Mouse (Mus musculus) hindbrain, postnatal 0 days (tissue): ENCODE measurements around the gene Rab3c. TPM values are rescaled to one million over a fixed set of nuclear protein-coding genes. Genes with fewer than 3 reads are reported as not detected.

ENCODE experiments used
- ATAC-seq: fragments of 200-750 bp; cut with Nextera tagmentation; 2 replicates; pipeline ENCODE4 v1.8.0; 2017; ENCODE audit warnings: mild to moderate bottlenecking, moderate TSS enrichment, moderate library complexity
- DNase-seq: peaks from one replicate; pipeline ENCODE4 v3.0.0-alpha.2; 2015; ENCODE audit warnings: low spot score
- H3K27ac ChIP-seq: fragments of 300-500 bp; sonication (generic); 2 replicates; pipeline ENCODE4 v1.5.1; 2014; ENCODE audit warnings: mild to moderate bottlenecking
- H3K27me3 ChIP-seq: fragments of 300-500 bp; sonication (generic); 2 replicates; pipeline ENCODE4 v1.6.1; 2014; ENCODE audit warnings: low read length, mixed read lengths; ENCODE audit not compliant: insufficient read depth
- H3K36me3 ChIP-seq: fragments of 300-500 bp; sonication (generic); 2 replicates; pipeline ENCODE4 v1.6.1; 2014; ENCODE audit warnings: low read length, mixed read lengths; ENCODE audit not compliant: insufficient read depth
- H3K4me1 ChIP-seq: fragments of 300-500 bp; sonication (generic); 2 replicates; pipeline ENCODE4 v1.6.1; 2014; ENCODE audit warnings: antibody characterized with exemption, low read length, mixed read lengths; ENCODE audit not compliant: insufficient read depth
- H3K4me2 ChIP-seq: fragments of 300-500 bp; sonication (generic); 2 replicates; pipeline ENCODE4 v1.6.1; 2014; ENCODE audit warnings: low read depth, mild to moderate bottlenecking, low read length, moderate library complexity, mixed read lengths
- H3K4me3 ChIP-seq: fragments of 300-500 bp; sonication (generic); 2 replicates; pipeline ENCODE4 v1.5.1; 2014; ENCODE audit warnings: low read length
- H3K9ac ChIP-seq: fragments of 300-500 bp; sonication (generic); replicated peaks from 2 replicates; pipeline ENCODE4 v1.6.1; 2014; ENCODE audit warnings: mild to moderate bottlenecking, low read length, moderate library complexity, mixed read lengths
- H3K9me3 ChIP-seq: fragments of 300-500 bp; sonication (generic); 2 replicates; pipeline ENCODE4 v1.6.1; 2016; ENCODE audit warnings: low read length, mixed read lengths
- CTCF ChIP-seq: IDR thresholded peaks from 2 replicates; pipeline ENCODE4 v1.5.1; 2016; ENCODE audit warnings: antibody characterized with exemption, control low read depth, low read depth
- WGBS: fragments of 180-500 bp; shearing (Covaris S2); extraction: QIAGEN DNeasy Blood & Tissue Kit; methylation state at CpG from one replicate; pipeline ENCODE4 v1.1.7; 2014; 5-methylcytosine and 5-hydroxymethylcytosine counted together
- polyA plus RNA-seq: library from polyadenylated mRNA; unstranded; fragments of >200 nt; fragmentation: Nextera tagmentation; extraction: Ambion mirVana; gene quantifications from 2 replicates; pipeline ENCODE4 v1.2.1, GENCODE M21; 2015
- total RNA-seq: library from RNA; depleted of rRNA; stranded (reverse); fragments of >200 nt; gene quantifications from 2 replicates; pipeline ENCODE4 v1.2.3, GENCODE M21; 2014

Rab3c gene
- total and polyA plus RNA-seq, 2 experiments from 2014 or later, result 125 to 130 TPM

GRCm38 (mm10) chr13:110081174-110081573 is 199.6 kb downstream of the Rab3c start:
- no peak for ATAC-seq
- Histone ChIP-seq H3K27ac (no peak overlapping the region), H3K36me3 (no peaks in the 10 kb centered on the region), H3K9me3 (no peaks in the 10 kb centered on the region), H3K4me3 (no peak overlapping the region), H3K9ac (no peak overlapping the region), H3K27me3 (no peaks in the 10 kb centered on the region), H3K4me2 (no peak overlapping the region), H3K4me1 (no peaks in the 10 kb centered on the region)
- TF ChIP-seq CTCF, result no peak
- DNase-seq, result peak; percentile 35

- Histone ChIP-seq H3K4me3 (no peak overlapping the region), H3K9me3 (no peaks in the 10 kb centered on the region), H3K36me3 (no peaks in the 10 kb centered on the region), H3K27ac (no peak overlapping the region), H3K27me3 (no peaks in the 10 kb centered on the region), H3K9ac (no peak overlapping the region), H3K4me2 (no peak overlapping the region), H3K4me1 (0 out of 2 replicates have a peak, but pooled peaks cover 4% of the 10 kb centered on the region)
- no peak for TF ChIP-seq CTCF
- WGBS, result 71% methylated on average over 9 of the region's 9 CpGs
- ATAC-seq, result no peak
- peak; percentile 15 for DNase-seq
Observed at GRCm38 (mm10) chr13:110075587-110075986, 205.2 kb downstream of the Rab3c start.

DNA sequence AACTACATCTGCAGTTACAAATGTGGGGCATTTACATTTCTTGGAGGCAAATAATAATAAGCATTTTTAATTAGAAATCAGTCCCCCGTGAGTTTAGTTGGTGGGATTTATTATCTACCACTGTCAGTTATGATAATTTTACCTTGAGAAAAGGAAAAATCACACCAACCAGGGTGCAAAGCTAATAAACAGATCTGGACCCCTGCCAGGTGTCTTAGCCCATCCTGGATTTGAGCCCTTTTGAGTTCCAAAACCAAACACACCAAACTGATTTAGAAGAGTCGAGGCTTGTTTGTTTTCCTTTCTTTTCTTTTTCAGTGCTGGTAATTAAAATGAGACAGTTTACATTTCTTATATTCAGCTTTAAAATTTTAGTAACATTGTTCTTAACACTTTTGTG is 206.6 kb downstream of the Rab3c start:
- Histone ChIP-seq H3K4me2 (no peak overlapping the region), H3K9ac (no peak overlapping the region), H3K36me3 (no peaks in the 10 kb centered on the region), H3K9me3 (no peaks in the 10 kb centered on the region), H3K27ac (no peak overlapping the region), H3K4me1 (0 out of 2 replicates have a peak, but pooled peaks cover 4% of the 10 kb centered on the region), H3K27me3 (no peaks in the 10 kb centered on the region), H3K4me3 (no peak overlapping the region)
- ATAC-seq (no peak), DNase-seq (peak; percentile 29)
- TF ChIP-seq CTCF, result no peak
- 50% methylated on average over 2 of the region's 2 CpGs for WGBS

DNA sequence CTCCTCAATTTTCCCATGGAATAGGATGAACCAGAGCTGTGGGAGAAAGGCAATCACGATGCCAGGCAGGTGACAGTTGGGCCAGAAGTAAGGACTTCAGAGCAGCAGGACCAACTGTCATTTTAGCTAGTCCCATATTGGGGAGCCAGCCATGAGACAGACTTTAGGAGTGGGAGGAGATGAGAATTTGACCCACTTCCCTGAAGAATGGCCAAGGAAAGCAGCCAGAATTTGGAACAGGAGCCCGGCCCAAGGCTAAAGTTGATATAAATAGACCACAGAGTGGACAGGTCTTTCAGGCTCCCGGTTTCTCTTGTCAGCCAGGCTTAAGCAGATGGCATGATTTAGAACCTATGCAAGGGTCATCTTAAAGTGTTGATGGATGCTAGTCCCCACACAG is 213.6 kb downstream of the Rab3c start:
- ATAC-seq (no peak), DNase-seq (no peak)
- WGBS, result 75% methylated on average over 3 of the region's 3 CpGs
- 0 out of 2 replicates have a peak, but pooled peaks cover 3% of the 10 kb centered on the region for H3K4me1 ChIP-seq
- no peak overlapping the region for H3K27ac ChIP-seq
- H3K36me3 ChIP-seq, result no peaks in the 10 kb centered on the region
- no peak for TF ChIP-seq CTCF
- no peaks in the 10 kb centered on the region for H3K9me3 ChIP-seq
- no peak overlapping the region for H3K4me3 ChIP-seq
- no peak overlapping the region for H3K4me2 ChIP-seq
- H3K9ac ChIP-seq, result no peak overlapping the region
- no peaks in the 10 kb centered on the region for H3K27me3 ChIP-seq

- Histone ChIP-seq H3K27me3 (no peaks in the 10 kb centered on the region), H3K9ac (no peak overlapping the region), H3K27ac (no peak overlapping the region), H3K9me3 (no peaks in the 10 kb centered on the region), H3K4me1 (0 out of 2 replicates have a peak, but pooled peaks cover 3% of the 10 kb centered on the region), H3K4me2 (no peak overlapping the region), H3K4me3 (no peak overlapping the region), H3K36me3 (no peaks in the 10 kb centered on the region)
- no peak for TF ChIP-seq CTCF
- DNase-seq (no peak), ATAC-seq (no peak)
- 88% methylated on average over 2 of the region's 2 CpGs for WGBS
Observed at GRCm38 (mm10) chr13:110066674-110067073, 214.1 kb downstream of the Rab3c start.

- WGBS, result 2% methylated on average over 9 of the region's 9 CpGs
- TF ChIP-seq CTCF, result peak; percentile 96
- H3K4me2 ChIP-seq, result peak overlapping the region; percentile 33
- peak overlapping the region; percentile 74 for H3K27ac ChIP-seq
- no peaks in the 10 kb centered on the region for H3K9me3 ChIP-seq
- H3K4me1 ChIP-seq, result 0 out of 2 replicates have a peak, but pooled peaks cover 3% of the 10 kb centered on the region
- no peaks in the 10 kb centered on the region for H3K36me3 ChIP-seq
- H3K4me3 ChIP-seq, result 0 out of 2 replicates have a peak overlapping the region, but pooled peaks have one; percentile 0
- H3K27me3 ChIP-seq, result no peaks in the 10 kb centered on the region
- no peak overlapping the region for H3K9ac ChIP-seq
- peak; percentile 98 for DNase-seq
- ATAC-seq, result peak; percentile 96
Observed at GRCm38 (mm10) chr13:110062835-110063411, 217.9 kb downstream of the Rab3c start.

GRCm38 (mm10) chr13:110062288-110062687 is 218.5 kb downstream of the Rab3c start:
- Histone ChIP-seq H3K9me3 (no peaks in the 10 kb centered on the region), H3K4me3 (no peak overlapping the region), H3K27ac (no peak overlapping the region), H3K9ac (no peak overlapping the region), H3K4me2 (no peak overlapping the region), H3K36me3 (no peaks in the 10 kb centered on the region), H3K27me3 (no peaks in the 10 kb centered on the region), H3K4me1 (0 out of 2 replicates have a peak, but pooled peaks cover 3% of the 10 kb centered on the region)
- TF ChIP-seq CTCF, result no peak
- ATAC-seq (peak; percentile 21; the same call in 1 of the 2 replicates), DNase-seq (no peak)
- 59% methylated on average over 8 of the region's 8 CpGs for WGBS
